Mouse (Mus musculus): ENCODE measurements at regions not wholly inside any gene's neighbourhood (a gene's known extent, or its start where the extent isn't known, plus 50 kb on each side); places are given as distances from the start of the nearest gene placed in this dataset.

DNA sequence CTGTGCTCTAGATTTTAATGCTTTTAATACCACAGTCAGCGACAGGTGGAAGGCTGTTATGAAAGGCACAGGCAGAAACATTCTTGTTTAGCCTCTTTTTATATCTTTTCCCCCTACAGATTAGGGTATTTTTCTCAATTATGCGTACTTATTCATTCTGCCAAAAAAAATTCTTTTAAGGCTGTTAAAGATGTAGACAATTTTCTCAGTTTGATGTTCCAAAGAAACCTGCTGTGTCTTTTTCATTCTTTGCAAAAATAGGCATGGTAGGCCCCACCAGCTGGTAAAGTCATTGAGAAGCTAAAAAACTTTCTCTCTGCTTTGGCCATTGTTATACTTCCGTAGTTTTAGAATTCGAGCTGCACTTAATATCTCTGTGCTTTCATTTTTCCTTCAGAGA lies 210.5 kb upstream of the Gnpda2 start:
- ATAC-seq (ENCODE audit: low FRiP score), result no peak
- Histone ChIP-seq H3K27me3 (ENCODE audit: control insufficient read depth, insufficient read depth, low read length) (no peaks in the 10 kb centered on the region), H3K36me3 (ENCODE audit: control insufficient read depth, insufficient read depth, low read length) (no peaks in the 10 kb centered on the region), H3K27ac (ENCODE audit: low read depth, low read length) (no peak overlapping the region), H3K4me2 (replicated peaks; ENCODE audit: low read depth, low read length) (no peak overlapping the region), H3K4me3 (ENCODE audit: low read depth, low read length) (no peak overlapping the region), H3K9ac (ENCODE audit: low read depth, low read length) (no peak overlapping the region), H3K4me1 (replicated peaks; ENCODE audit: control insufficient read depth, insufficient read depth, low read length) (no peaks in the 10 kb centered on the region), H3K9me3 (ENCODE audit: control insufficient read depth, low read length) (no peaks in the 10 kb centered on the region)
- DNase-seq (ENCODE audit: low spot score), result no peak
- WGBS, result 73% methylated on average over 4 of the region's 4 CpGs

GRCm38 (mm10) chr5:69802101-69802500 lies 210.0 kb upstream of the Gnpda2 start:
- H3K4me2 ChIP-seq (replicated peaks; ENCODE audit: low read depth, low read length), result no peak overlapping the region
- WGBS, result 87% methylated on average over 3 of the region's 3 CpGs
- no peaks in the 10 kb centered on the region for H3K27me3 ChIP-seq (ENCODE audit: control insufficient read depth, insufficient read depth, low read length)
- no peaks in the 10 kb centered on the region for H3K9me3 ChIP-seq (ENCODE audit: control insufficient read depth, low read length)
- no peaks in the 10 kb centered on the region for H3K36me3 ChIP-seq (ENCODE audit: control insufficient read depth, insufficient read depth, low read length)
- DNase-seq (ENCODE audit: low spot score) (no peak), ATAC-seq (ENCODE audit: low FRiP score) (no peak)
- no peak overlapping the region for H3K9ac ChIP-seq (ENCODE audit: low read depth, low read length)
- H3K27ac ChIP-seq (ENCODE audit: low read depth, low read length), result no peak overlapping the region
- no peaks in the 10 kb centered on the region for H3K4me1 ChIP-seq (replicated peaks; ENCODE audit: control insufficient read depth, insufficient read depth, low read length)
- H3K4me3 ChIP-seq (ENCODE audit: low read depth, low read length), result no peak overlapping the region

- H3K27ac ChIP-seq (ENCODE audit: low read depth, low read length), result no peak overlapping the region
- no peaks in the 10 kb centered on the region for H3K9me3 ChIP-seq (ENCODE audit: control insufficient read depth, low read length)
- H3K4me3 ChIP-seq (ENCODE audit: low read depth, low read length), result no peak overlapping the region
- H3K4me1 ChIP-seq (replicated peaks; ENCODE audit: control insufficient read depth, insufficient read depth, low read length), result no peaks in the 10 kb centered on the region
- DNase-seq (ENCODE audit: low spot score) (no peak), ATAC-seq (ENCODE audit: low FRiP score) (no peak)
- H3K36me3 ChIP-seq (ENCODE audit: control insufficient read depth, insufficient read depth, low read length), result no peaks in the 10 kb centered on the region
- WGBS, result 77% methylated on average over 3 of the region's 3 CpGs
- no peak overlapping the region for H3K4me2 ChIP-seq (replicated peaks; ENCODE audit: low read depth, low read length)
- H3K27me3 ChIP-seq (ENCODE audit: control insufficient read depth, insufficient read depth, low read length), result no peaks in the 10 kb centered on the region
- no peak overlapping the region for H3K9ac ChIP-seq (ENCODE audit: low read depth, low read length)
Observed at GRCm38 (mm10) chr5:69795316-69795715, 203.2 kb upstream of the Gnpda2 start.

DNA sequence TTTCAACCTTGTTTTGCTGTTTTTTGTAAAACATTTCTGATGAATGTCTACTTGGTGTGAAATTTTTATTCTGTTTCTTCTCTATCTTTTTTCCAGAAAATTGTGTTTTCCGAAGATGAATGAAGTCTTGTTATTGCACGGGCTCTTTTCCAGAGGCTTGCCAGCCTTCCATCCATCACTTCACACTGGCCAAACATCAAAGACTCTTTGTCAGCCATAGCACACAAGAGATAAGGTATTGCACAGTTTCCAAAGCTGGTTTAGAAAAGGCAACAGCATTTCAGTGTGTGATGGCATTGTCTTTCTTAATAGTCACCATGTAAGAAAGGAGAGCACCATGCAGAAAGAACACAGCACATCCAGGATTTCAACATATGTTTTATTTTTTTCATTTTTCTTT lies 202.5 kb upstream of the Gnpda2 start:
- no peak for ATAC-seq (ENCODE audit: low FRiP score)

GRCm38 (mm10) chr5:69756769-69757485 lies 164.8 kb upstream of the Gnpda2 start:
- H3K27ac ChIP-seq (ENCODE audit: low read depth, low read length), result no peak overlapping the region
- 83% methylated on average over 3 of the region's 3 CpGs for WGBS
- H3K36me3 ChIP-seq (ENCODE audit: control insufficient read depth, insufficient read depth, low read length), result no peaks in the 10 kb centered on the region
- H3K4me1 ChIP-seq (replicated peaks; ENCODE audit: control insufficient read depth, insufficient read depth, low read length), result no peaks in the 10 kb centered on the region
- ATAC-seq (ENCODE audit: low FRiP score) (peak; percentile 61), DNase-seq (ENCODE audit: low spot score) (no peak)
- H3K4me3 ChIP-seq (ENCODE audit: low read depth, low read length), result no peak overlapping the region
- no peaks in the 10 kb centered on the region for H3K27me3 ChIP-seq (ENCODE audit: control insufficient read depth, insufficient read depth, low read length)
- no peaks in the 10 kb centered on the region for H3K9me3 ChIP-seq (ENCODE audit: control insufficient read depth, low read length)
- H3K4me2 ChIP-seq (replicated peaks; ENCODE audit: low read depth, low read length), result no peak overlapping the region
- H3K9ac ChIP-seq (ENCODE audit: low read depth, low read length), result no peak overlapping the region

More for the DNA sequence above, 202.5 kb upstream of the Gnpda2 start:
- Histone ChIP-seq H3K9ac (ENCODE audit: low read depth, low read length) (no peak overlapping the region), H3K4me2 (replicated peaks; ENCODE audit: low read depth, low read length) (no peak overlapping the region), H3K4me1 (replicated peaks; ENCODE audit: control insufficient read depth, insufficient read depth, low read length) (no peaks in the 10 kb centered on the region), H3K4me3 (ENCODE audit: low read depth, low read length) (no peak overlapping the region), H3K9me3 (ENCODE audit: control insufficient read depth, low read length) (no peaks in the 10 kb centered on the region), H3K27me3 (ENCODE audit: control insufficient read depth, insufficient read depth, low read length) (no peaks in the 10 kb centered on the region), H3K27ac (ENCODE audit: low read depth, low read length) (no peak overlapping the region), H3K36me3 (ENCODE audit: control insufficient read depth, insufficient read depth, low read length) (no peaks in the 10 kb centered on the region)
- 48% methylated on average over 2 of the region's 2 CpGs for WGBS
- DNase-seq (ENCODE audit: low spot score), result no peak

DNA sequence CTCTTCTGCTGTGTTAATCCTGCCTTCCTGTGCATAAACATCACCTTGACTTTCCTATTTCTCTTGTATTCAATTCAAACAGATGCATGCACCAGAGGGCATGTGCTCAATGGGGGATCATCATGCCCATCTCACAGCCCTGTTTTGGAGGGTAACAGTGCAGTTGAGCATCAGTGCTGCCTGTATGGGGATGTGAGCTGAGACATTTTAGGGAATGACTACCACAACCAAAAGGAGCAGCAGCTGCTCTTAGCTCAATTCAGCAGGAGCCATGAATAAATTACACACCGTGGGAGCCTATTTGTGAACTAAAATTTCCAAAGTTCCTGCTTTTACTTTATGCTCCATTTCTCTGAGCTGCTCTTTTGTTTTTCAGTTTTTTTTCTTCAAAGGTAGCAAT lies 164.2 kb upstream of the Gnpda2 start:
- no peak overlapping the region for H3K9ac ChIP-seq (ENCODE audit: low read depth, low read length)
- no peaks in the 10 kb centered on the region for H3K9me3 ChIP-seq (ENCODE audit: control insufficient read depth, low read length)
- WGBS, result 59% methylated on average over 1 of the region's 1 CpGs
- no peak overlapping the region for H3K4me3 ChIP-seq (ENCODE audit: low read depth, low read length)
- H3K27ac ChIP-seq (ENCODE audit: low read depth, low read length), result no peak overlapping the region
- no peak for DNase-seq (ENCODE audit: low spot score)
- no peak overlapping the region for H3K4me2 ChIP-seq (replicated peaks; ENCODE audit: low read depth, low read length)
- peak; percentile 74 for ATAC-seq (ENCODE audit: low FRiP score)
- no peaks in the 10 kb centered on the region for H3K4me1 ChIP-seq (replicated peaks; ENCODE audit: control insufficient read depth, insufficient read depth, low read length)
- no peaks in the 10 kb centered on the region for H3K36me3 ChIP-seq (ENCODE audit: control insufficient read depth, insufficient read depth, low read length)
- no peaks in the 10 kb centered on the region for H3K27me3 ChIP-seq (ENCODE audit: control insufficient read depth, insufficient read depth, low read length)

GRCm38 (mm10) chr5:69740511-69740910 lies 148.4 kb upstream of the Gnpda2 start:
- no peaks in the 10 kb centered on the region for H3K9me3 ChIP-seq (ENCODE audit: control insufficient read depth, low read length)
- no peaks in the 10 kb centered on the region for H3K27me3 ChIP-seq (ENCODE audit: control insufficient read depth, insufficient read depth, low read length)
- WGBS, result 91% methylated on average over 1 of the region's 1 CpGs
- no peaks in the 10 kb centered on the region for H3K36me3 ChIP-seq (ENCODE audit: control insufficient read depth, insufficient read depth, low read length)
- ATAC-seq (ENCODE audit: low FRiP score) (no peak), DNase-seq (ENCODE audit: low spot score) (no peak)
- no peak overlapping the region for H3K4me3 ChIP-seq (ENCODE audit: low read depth, low read length)
- H3K4me1 ChIP-seq (replicated peaks; ENCODE audit: control insufficient read depth, insufficient read depth, low read length), result no peaks in the 10 kb centered on the region
- H3K27ac ChIP-seq (ENCODE audit: low read depth, low read length), result no peak overlapping the region
- H3K4me2 ChIP-seq (replicated peaks; ENCODE audit: low read depth, low read length), result no peak overlapping the region
- no peak overlapping the region for H3K9ac ChIP-seq (ENCODE audit: low read depth, low read length)

DNA sequence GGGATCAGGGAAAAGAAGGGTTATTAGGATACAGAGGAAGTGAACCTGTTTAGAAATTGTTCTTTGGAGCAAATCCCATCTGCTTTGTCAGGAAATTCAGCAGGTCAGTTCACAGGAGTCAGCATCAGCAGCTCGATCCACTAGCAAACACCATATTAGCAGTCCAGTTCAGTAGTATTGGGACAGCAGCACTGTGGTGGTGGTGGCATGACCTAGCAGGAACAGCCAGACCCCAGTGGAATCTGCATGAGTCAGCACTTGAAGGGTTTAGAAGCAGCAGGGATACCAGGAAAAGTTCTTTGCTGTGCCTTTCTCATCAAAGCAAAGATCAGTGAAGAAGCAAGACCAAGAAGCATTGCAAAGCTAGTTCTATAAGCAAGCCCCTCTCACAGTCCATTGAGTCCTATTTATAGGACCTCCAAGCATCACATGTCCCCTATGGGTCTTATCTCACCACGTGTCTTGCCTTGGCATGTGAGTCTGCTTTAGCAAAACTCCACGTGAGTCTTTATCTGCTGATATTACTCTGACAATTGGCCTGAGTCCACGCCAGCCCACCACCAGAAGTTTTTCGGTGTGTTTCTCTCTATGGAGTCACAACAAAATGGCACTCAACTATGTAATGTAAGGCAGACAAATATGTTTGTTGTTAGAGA lies 129.3 kb upstream of the Gnpda2 start:
- Histone ChIP-seq H3K27ac (ENCODE audit: low read depth, low read length) (no peak overlapping the region), H3K9me3 (ENCODE audit: control insufficient read depth, low read length) (no peaks in the 10 kb centered on the region), H3K4me3 (ENCODE audit: low read depth, low read length) (no peak overlapping the region), H3K4me2 (replicated peaks; ENCODE audit: low read depth, low read length) (no peak overlapping the region), H3K27me3 (ENCODE audit: control insufficient read depth, insufficient read depth, low read length) (no peaks in the 10 kb centered on the region), H3K4me1 (replicated peaks; ENCODE audit: control insufficient read depth, insufficient read depth, low read length) (no peaks in the 10 kb centered on the region), H3K9ac (ENCODE audit: low read depth, low read length) (no peak overlapping the region), H3K36me3 (ENCODE audit: control insufficient read depth, insufficient read depth, low read length) (no peaks in the 10 kb centered on the region)
- WGBS, result 77% methylated on average over 5 of the region's 5 CpGs
- ATAC-seq (ENCODE audit: low FRiP score), result no peak
- DNase-seq (ENCODE audit: low spot score), result no peak

DNA sequence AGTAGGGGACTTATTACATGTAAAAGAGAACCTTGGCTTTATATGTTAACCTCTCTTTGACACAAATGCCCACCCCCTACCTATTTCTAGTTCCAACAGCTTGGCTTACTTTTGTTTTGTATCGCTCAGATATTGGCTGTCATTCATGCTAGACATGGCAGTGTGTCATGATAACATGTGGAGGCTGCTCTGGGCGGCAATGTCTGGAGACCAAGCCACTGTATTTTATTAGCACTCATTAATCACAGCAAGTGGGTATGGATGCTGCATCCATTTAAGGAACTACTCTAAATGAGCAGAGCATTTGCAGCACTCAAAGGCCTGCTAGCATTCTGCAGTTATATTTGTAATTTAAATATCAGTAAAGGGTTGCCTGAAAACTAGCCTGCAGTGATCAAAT lies 123.9 kb upstream of the Gnpda2 start:
- Histone ChIP-seq H3K4me3 (ENCODE audit: low read depth, low read length) (no peak overlapping the region), H3K27ac (ENCODE audit: low read depth, low read length) (no peak overlapping the region), H3K27me3 (ENCODE audit: control insufficient read depth, insufficient read depth, low read length) (no peaks in the 10 kb centered on the region), H3K36me3 (ENCODE audit: control insufficient read depth, insufficient read depth, low read length) (no peaks in the 10 kb centered on the region), H3K4me2 (replicated peaks; ENCODE audit: low read depth, low read length) (no peak overlapping the region), H3K4me1 (replicated peaks; ENCODE audit: control insufficient read depth, insufficient read depth, low read length) (no peaks in the 10 kb centered on the region), H3K9me3 (ENCODE audit: control insufficient read depth, low read length) (no peaks in the 10 kb centered on the region), H3K9ac (ENCODE audit: low read depth, low read length) (no peak overlapping the region)
- WGBS, result 56% methylated on average over 2 of the region's 2 CpGs
- peak; percentile 69 for ATAC-seq (ENCODE audit: low FRiP score)
- DNase-seq (ENCODE audit: low spot score), result no peak
